Mouse (Mus musculus): ENCODE results near the gene Dynlt1f. TPM values are rescaled to one million over a fixed set of nuclear protein-coding genes. Genes with fewer than 3 reads are reported as not detected.
A peak's percentile ranks its signal among the peaks of the same experiment; 100 is the strongest.
"Not testable (repeated sequence)": the region's sequence is repeated elsewhere in the genome, so short reads cannot be mapped to it uniquely, and the experiment has no call there.

Gene Dynlt1f
- 282 and 296 TPM in 2 replicates for polyA plus RNA-seq (2014; fragmentation: Nextera tagmentation; extraction: Ambion mirVana)

DNA sequence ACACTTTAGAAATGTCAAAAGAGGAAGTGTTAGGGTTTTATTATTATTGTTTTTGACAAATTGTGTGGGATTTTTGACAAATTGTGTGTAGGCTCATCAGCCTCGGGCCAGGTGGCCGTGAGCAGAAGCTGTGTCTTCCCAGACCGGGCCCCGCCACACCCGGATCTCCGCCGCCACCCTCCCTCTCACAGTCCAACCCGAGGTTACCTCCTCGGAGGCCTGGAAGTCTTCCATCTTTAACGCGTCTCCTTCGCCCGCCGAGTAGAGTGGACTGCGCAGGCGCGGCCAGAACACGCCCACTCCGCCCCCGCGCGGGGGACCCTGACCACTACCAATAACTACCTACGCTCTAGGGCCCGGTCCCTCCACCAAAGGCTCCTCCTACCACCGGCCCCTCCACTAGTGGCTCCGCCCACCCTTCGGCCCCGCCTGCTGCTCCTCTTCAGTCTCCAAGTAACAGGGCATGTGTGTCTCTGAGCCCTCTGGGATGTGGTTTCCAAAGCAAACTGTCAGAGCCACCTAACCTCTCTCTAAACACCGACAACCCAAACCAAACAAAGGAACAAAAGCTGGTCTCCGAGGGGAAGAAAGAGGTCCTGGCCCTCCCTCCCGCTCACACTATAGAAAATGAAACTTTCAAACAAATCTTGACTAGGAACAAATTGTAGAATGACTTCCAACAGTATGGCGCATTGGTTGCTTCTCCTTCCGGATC, at the start of gene Dynlt1f:
Gene Dynlt1f, minus strand, starts transcription at position 334 of the 715 bp plus-strand sequence.
- H3K4me1 ChIP-seq (replicated peaks; ENCODE audit: control insufficient read depth, insufficient read depth, low read length); H3K9me3 ChIP-seq (ENCODE audit: control insufficient read depth, low read length); H3K27ac ChIP-seq (ENCODE audit: low read depth, low read length); H3K36me3 ChIP-seq (ENCODE audit: control insufficient read depth, insufficient read depth, low read length); H3K27me3 ChIP-seq (ENCODE audit: control insufficient read depth, insufficient read depth, low read length): not testable (repeated sequence)
- ATAC-seq (replicated peaks; ENCODE audit: low FRiP score) (peak; percentile 97), DNase-seq (ENCODE audit: low spot score) (peak; percentile 48)
- Histone ChIP-seq H3K4me3 (ENCODE audit: low read depth, low read length) (peak within 1 kb of the TSS; percentile 46), H3K4me2 (ENCODE audit: low read depth, low read length, severe bottlenecking) (peak within 1 kb of the TSS; percentile 37; the same call in 1 of the 2 replicates), H3K9ac (ENCODE audit: low read length) (peak within 1 kb of the TSS; percentile 58)
- WGBS = 4% methylated on average over 21 of the region's 33 CpGs

DNA sequence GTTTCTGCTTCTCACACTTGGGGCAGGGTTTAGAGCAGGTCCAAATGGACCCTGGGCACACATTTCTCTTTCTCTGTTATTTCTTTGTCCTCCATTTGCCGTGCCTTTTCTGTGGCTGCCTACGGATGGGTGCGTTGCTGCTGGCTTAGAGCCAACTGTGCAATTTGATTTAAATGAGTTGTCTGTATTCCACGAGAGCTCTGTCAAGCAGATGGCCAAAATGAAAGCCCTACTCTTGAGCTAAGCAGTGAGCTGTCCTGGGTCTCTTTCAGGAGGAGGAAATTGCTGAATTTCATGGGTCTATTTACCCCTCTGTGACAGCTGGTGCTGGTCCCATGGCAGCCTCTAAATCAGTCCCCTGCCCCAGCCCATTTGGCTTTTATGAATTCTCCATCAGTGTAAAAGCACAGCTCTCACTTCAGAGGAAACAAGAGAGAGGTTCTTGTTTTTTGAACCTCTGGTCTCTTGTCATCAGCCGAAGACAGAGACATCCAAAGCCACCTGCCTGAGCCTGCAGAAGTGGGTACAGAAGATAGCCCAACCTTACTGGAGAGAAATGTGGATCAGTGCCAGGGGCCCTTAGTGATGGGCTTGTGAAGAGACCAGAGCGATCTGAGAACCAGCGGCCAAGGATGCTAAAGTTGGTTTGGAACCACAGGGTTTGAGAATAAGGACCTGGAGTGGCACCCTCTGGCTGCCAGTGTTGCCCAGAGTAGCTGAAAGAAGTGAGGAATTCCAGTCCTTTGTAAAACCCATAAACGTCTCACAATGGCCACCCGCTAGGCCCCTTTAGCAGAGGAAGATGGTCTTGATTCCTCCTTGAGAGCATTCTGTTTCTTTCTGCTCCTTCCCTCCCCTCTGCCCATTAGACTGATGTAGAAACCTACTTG, 47.9 kb upstream of the Dynlt1f start:
- H3K4me1 ChIP-seq (replicated peaks; ENCODE audit: control insufficient read depth, insufficient read depth, low read length); H3K9me3 ChIP-seq (ENCODE audit: control insufficient read depth, low read length); H3K4me2 ChIP-seq (ENCODE audit: low read depth, low read length, severe bottlenecking); DNase-seq (ENCODE audit: low spot score); H3K27ac ChIP-seq (ENCODE audit: low read depth, low read length); H3K27me3 ChIP-seq (ENCODE audit: control insufficient read depth, insufficient read depth, low read length); H3K9ac ChIP-seq (ENCODE audit: low read length); ATAC-seq (replicated peaks; ENCODE audit: low FRiP score); H3K36me3 ChIP-seq (ENCODE audit: control insufficient read depth, insufficient read depth, low read length); H3K4me3 ChIP-seq (ENCODE audit: low read depth, low read length): not testable (repeated sequence)
- WGBS = 61% methylated on average over 6 of the region's 9 CpGs

DNA sequence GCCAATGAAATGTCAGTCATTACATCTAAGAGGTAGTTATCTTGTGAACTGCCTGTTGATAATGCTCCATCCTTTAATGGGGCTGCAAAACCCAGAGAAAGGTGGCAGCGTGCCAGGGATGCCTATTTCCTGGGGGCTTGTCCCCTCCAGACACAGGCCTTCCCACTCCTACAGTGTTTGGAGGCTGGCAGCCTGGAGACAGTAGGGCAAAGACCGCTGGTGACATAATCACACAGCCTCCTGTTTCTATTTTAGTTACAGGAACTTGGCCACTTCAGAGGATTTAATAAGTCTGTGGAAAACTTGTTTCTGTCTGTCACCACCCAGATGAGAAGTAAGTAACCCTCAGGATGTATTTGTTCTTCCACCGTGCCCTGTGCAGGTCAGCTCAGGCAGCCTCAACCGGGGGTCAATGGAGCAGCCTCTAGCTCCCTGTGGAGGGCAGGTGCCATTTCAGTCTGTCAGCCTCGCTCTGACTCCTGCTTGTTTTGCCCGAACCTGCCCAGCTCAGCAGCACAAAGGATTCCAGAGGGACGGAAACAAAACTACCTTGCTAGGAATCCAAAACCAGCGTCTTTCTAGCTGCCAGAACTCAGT, 47.0 kb upstream of the Dynlt1f start:
- H3K4me2 ChIP-seq (ENCODE audit: low read depth, low read length, severe bottlenecking); H3K4me3 ChIP-seq (ENCODE audit: low read depth, low read length); ATAC-seq (replicated peaks; ENCODE audit: low FRiP score); H3K9ac ChIP-seq (ENCODE audit: low read length); H3K9me3 ChIP-seq (ENCODE audit: control insufficient read depth, low read length); H3K27me3 ChIP-seq (ENCODE audit: control insufficient read depth, insufficient read depth, low read length); H3K4me1 ChIP-seq (replicated peaks; ENCODE audit: control insufficient read depth, insufficient read depth, low read length); DNase-seq (ENCODE audit: low spot score); H3K36me3 ChIP-seq (ENCODE audit: control insufficient read depth, insufficient read depth, low read length); H3K27ac ChIP-seq (ENCODE audit: low read depth, low read length): not testable (repeated sequence)
- 55% methylated on average over 2 of the region's 8 CpGs for WGBS

DNA sequence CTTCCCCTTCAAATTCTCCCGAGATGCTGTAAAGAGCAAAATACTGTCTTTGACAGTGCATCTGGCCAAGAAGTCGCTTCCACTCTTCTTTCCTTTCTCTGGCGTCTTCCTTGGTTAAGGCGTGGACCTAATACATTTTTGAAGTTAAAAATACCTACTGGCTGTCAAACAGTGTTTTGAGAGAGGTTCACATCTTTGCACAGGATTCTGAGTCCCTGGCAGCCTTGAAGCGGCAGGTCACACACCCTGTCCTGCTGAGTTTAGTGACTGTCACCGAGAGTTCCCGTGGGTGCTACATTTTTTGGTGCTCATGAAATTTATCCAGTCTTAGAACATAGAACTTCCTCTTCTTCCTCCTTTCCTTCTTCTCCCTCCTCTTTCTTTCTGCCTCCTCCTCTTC, 44.4 kb upstream of the Dynlt1f start:
- not testable (repeated sequence) for H3K27me3 ChIP-seq (ENCODE audit: control insufficient read depth, insufficient read depth, low read length); H3K9ac ChIP-seq (ENCODE audit: low read length); DNase-seq (ENCODE audit: low spot score); H3K4me2 ChIP-seq (ENCODE audit: low read depth, low read length, severe bottlenecking); H3K4me3 ChIP-seq (ENCODE audit: low read depth, low read length); H3K36me3 ChIP-seq (ENCODE audit: control insufficient read depth, insufficient read depth, low read length); H3K4me1 ChIP-seq (replicated peaks; ENCODE audit: control insufficient read depth, insufficient read depth, low read length); H3K9me3 ChIP-seq (ENCODE audit: control insufficient read depth, low read length); H3K27ac ChIP-seq (ENCODE audit: low read depth, low read length); ATAC-seq (replicated peaks; ENCODE audit: low FRiP score)
- WGBS = 68% methylated on average over 3 of the region's 7 CpGs

DNA sequence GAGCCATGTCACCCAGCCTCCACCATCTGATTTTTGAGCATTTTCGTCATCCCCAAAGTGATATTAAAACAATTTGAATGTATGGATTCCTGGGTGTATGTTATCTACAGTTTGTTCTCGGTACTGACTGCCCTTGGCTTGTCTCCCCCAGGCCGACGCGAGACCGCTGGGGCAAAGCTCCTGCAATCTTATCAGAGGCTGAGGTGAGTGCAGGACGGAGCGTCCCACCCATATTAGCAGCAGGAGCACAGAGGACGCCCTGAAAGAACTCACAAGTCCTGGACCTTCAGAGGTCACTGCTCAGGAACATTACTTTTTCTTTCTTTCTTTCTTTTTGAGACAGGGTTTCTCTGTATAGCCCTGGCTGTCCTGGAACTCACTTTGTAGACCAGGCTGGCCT, 43.8 kb upstream of the Dynlt1f start:
- peak; percentile 46 for DNase-seq (ENCODE audit: low spot score)
- H3K4me1 ChIP-seq (replicated peaks; ENCODE audit: control insufficient read depth, insufficient read depth, low read length); H3K4me2 ChIP-seq (ENCODE audit: low read depth, low read length, severe bottlenecking); H3K9me3 ChIP-seq (ENCODE audit: control insufficient read depth, low read length); ATAC-seq (replicated peaks; ENCODE audit: low FRiP score); H3K4me3 ChIP-seq (ENCODE audit: low read depth, low read length); H3K9ac ChIP-seq (ENCODE audit: low read length); H3K36me3 ChIP-seq (ENCODE audit: control insufficient read depth, insufficient read depth, low read length); H3K27me3 ChIP-seq (ENCODE audit: control insufficient read depth, insufficient read depth, low read length); H3K27ac ChIP-seq (ENCODE audit: low read depth, low read length): not testable (repeated sequence)
- WGBS = 92% methylated on average over 8 of the region's 9 CpGs

GRCm38 (mm10) chr17:6697224-6697775, 41.6 kb upstream of the Dynlt1f start:
- H3K4me3 ChIP-seq (ENCODE audit: low read depth, low read length); H3K9ac ChIP-seq (ENCODE audit: low read length); H3K27me3 ChIP-seq (ENCODE audit: control insufficient read depth, insufficient read depth, low read length); H3K27ac ChIP-seq (ENCODE audit: low read depth, low read length); H3K36me3 ChIP-seq (ENCODE audit: control insufficient read depth, insufficient read depth, low read length); H3K4me1 ChIP-seq (replicated peaks; ENCODE audit: control insufficient read depth, insufficient read depth, low read length); H3K9me3 ChIP-seq (ENCODE audit: control insufficient read depth, low read length); H3K4me2 ChIP-seq (ENCODE audit: low read depth, low read length, severe bottlenecking): not testable (repeated sequence)
- DNase-seq (ENCODE audit: low spot score) = peak; percentile 42
- ATAC-seq (replicated peaks; ENCODE audit: low FRiP score) = peak; percentile 74; the same call in 1 of the 2 replicates
- 38% methylated on average over 3 of the region's 4 CpGs for WGBS

DNA sequence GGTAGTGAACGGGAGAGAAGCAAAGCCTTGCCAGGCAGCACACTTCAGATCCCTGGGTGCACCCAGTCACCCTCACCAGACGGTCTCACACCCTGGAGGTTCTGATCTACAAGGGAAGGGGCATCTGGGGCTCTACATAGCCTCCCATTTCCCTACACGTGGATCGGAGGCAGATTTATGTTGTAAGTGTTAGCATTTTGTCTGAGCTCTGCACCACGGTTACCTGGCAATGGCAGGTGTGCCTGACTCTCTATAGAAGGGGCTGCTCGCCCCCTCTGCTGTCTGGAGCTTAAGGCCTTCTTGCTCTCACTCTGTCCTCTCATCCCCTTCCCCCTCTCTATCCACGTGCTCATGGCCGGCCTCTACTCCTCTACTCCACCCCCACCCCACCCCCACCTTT, 40.8 kb upstream of the Dynlt1f start:
- not testable (repeated sequence) for H3K4me2 ChIP-seq (ENCODE audit: low read depth, low read length, severe bottlenecking); H3K36me3 ChIP-seq (ENCODE audit: control insufficient read depth, insufficient read depth, low read length); H3K9ac ChIP-seq (ENCODE audit: low read length); H3K4me1 ChIP-seq (replicated peaks; ENCODE audit: control insufficient read depth, insufficient read depth, low read length); H3K9me3 ChIP-seq (ENCODE audit: control insufficient read depth, low read length); H3K27me3 ChIP-seq (ENCODE audit: control insufficient read depth, insufficient read depth, low read length); H3K27ac ChIP-seq (ENCODE audit: low read depth, low read length); H3K4me3 ChIP-seq (ENCODE audit: low read depth, low read length)
- DNase-seq (ENCODE audit: low spot score) (peak; percentile 46), ATAC-seq (replicated peaks; ENCODE audit: low FRiP score) (0 out of 2 replicates have a peak, but pooled peaks have one; percentile 27)
- 57% methylated on average over 8 of the region's 8 CpGs for WGBS

GRCm38 (mm10) chr17:6695712-6696111, 40.0 kb upstream of the Dynlt1f start:
- not testable (repeated sequence) for H3K4me1 ChIP-seq (replicated peaks; ENCODE audit: control insufficient read depth, insufficient read depth, low read length); H3K9me3 ChIP-seq (ENCODE audit: control insufficient read depth, low read length); ATAC-seq (replicated peaks; ENCODE audit: low FRiP score); H3K4me2 ChIP-seq (ENCODE audit: low read depth, low read length, severe bottlenecking); H3K36me3 ChIP-seq (ENCODE audit: control insufficient read depth, insufficient read depth, low read length); H3K27ac ChIP-seq (ENCODE audit: low read depth, low read length); H3K27me3 ChIP-seq (ENCODE audit: control insufficient read depth, insufficient read depth, low read length); H3K9ac ChIP-seq (ENCODE audit: low read length); H3K4me3 ChIP-seq (ENCODE audit: low read depth, low read length)
- peak; percentile 37 for DNase-seq (ENCODE audit: low spot score)
- WGBS = 76% methylated on average over 9 of the region's 9 CpGs

All from forebrain, embryonic 11.5 days (tissue).